Mouse (Mus musculus): Measurements from ENCODE around the gene Dab2.

Gene Dab2

GRCm38 (mm10) chr15:6466995-6467394 is 167.4 kb downstream of the Dab2 start:
- no peak for DNase-seq (ENCODE audit: low spot score in 2 of 2)

GRCm38 (mm10) chr15:6468845-6469244 is 169.3 kb downstream of the Dab2 start:
- no peak for DNase-seq (ENCODE audit: low spot score in 2 of 2)

- no peak for DNase-seq (ENCODE audit: low spot score in 2 of 2)
These were observed 169.8 kb downstream of the Dab2 start for GRCm38 (mm10) chr15:6469384-6469783.

GRCm38 (mm10) chr15:6483561-6483960 is 184.0 kb downstream of the Dab2 start:
- DNase-seq (ENCODE audit: low spot score in 2 of 2), result no peak

Measured in frontal cortex, postnatal 36 days (tissue).